Mouse (Mus musculus) CH12.LX (cell line): ENCODE results near the gene Tanc2.

ENCODE experiments used
- CTCF ChIP-seq, 2 experiments: IDR thresholded peaks in 1 of 2; conservative IDR thresholded peaks in 1 of 2; 2 replicates each; pipeline ENCODE4 v1.5.1; 2011 to 2012; ENCODE audit warnings: low read depth in 2 of 2, low read length in 2 of 2, improper control_type of control experiment in 1 of 2, inconsistent platforms in 1 of 2, mild to moderate bottlenecking in 1 of 2, moderate library complexity in 1 of 2
- E2F4 ChIP-seq: IDR thresholded peaks from 2 replicates; pipeline ENCODE4 v1.6.1; 2011; ENCODE audit warnings: low read depth, low read length, improper control_type of control experiment; ENCODE audit not compliant: insufficient replicate concordance
- EP300 ChIP-seq: IDR thresholded peaks from 2 replicates; pipeline ENCODE4 v1.6.1; 2011; ENCODE audit warnings: low read length, improper control_type of control experiment
- POLR2A ChIP-seq: IDR thresholded peaks from 2 replicates; pipeline ENCODE4 v1.6.1; 2011; ENCODE audit warnings: low read depth, mild to moderate bottlenecking, improper control_type of control experiment, low read length
- TBP ChIP-seq: conservative IDR thresholded peaks from 2 replicates; pipeline ENCODE4 v1.6.1; 2011; ENCODE audit warnings: low read depth, low read length, improper control_type of control experiment

DNA sequence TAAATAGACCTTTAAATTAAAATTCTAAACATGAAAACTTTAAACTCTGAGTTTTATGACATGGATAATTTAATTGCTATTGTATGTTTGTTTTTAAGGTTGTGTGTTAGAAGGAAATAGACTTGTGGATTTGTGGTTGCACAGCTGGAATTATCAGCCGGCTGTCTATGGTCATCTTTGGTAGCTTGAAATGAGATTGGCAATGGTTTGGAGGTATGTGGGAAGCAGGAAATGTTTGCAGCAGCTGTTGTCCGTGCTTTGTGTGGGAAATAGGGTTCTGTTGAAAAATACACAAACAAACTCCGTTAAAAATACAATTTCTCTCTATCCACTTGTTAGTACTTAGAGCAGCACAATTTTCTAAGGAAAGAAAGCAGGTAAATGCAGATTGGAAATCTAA lies 215.0 kb downstream of the Tanc2 start:
- TF ChIP-seq EP300 (no peak), CTCF (conservative IDR thresholded peaks at IDR 0.05 in 1 of 2, IDR thresholded peaks at IDR 0.05 in 1 of 2; ENCODE audit: low read depth in 2 of 2, low read length in 2 of 2) (no peak), POLR2A (no peak), TBP (no peak), E2F4 (no peak)
